Mouse (Mus musculus) adrenal gland, postnatal 25 days (tissue): Measurements from ENCODE around the gene Srek1. TPM values are rescaled to one million over a fixed set of nuclear protein-coding genes. Genes with fewer than 3 reads are reported as not detected.

Experiments used
- DNase-seq: peaks from one replicate; pipeline ENCODE4 v3.0.0; 2021; ENCODE audit warnings: mixed read lengths
- long read RNA-seq: library from polyadenylated mRNA; stranded (forward); transcript quantifications from one replicate; pipeline ENCODE4 v2.0.0, GENCODE M21; 2021
- total RNA-seq: library from RNA; stranded (reverse); gene quantifications from 2 replicates; pipeline ENCODE4 v1.2.3, GENCODE M21; 2021

Srek1 gene
- 82.5 and 90.5 TPM in 2 replicates for total RNA-seq
- long read RNA-seq, transcript Srek1-201 (12 exons, 3,934 nt), result major isoform, 15 of 30 reads
- long read RNA-seq, partial matches to known transcripts, result 10 of 30 reads
- long read RNA-seq, other reads (novel, unspliced or antisense), result 5 of 30 reads

GRCm38 (mm10) chr13:103774119-103774757 is at the start of gene Srek1:
Gene Srek1, minus strand, starts transcription at chr13:103774608.
- DNase-seq, result peak; percentile 93

GRCm38 (mm10) chr13:103822270-103822669 is 47.9 kb upstream of the Srek1 start:
- DNase-seq, result no peak

GRCm38 (mm10) chr13:103819377-103819776 is 45.0 kb upstream of the Srek1 start:
- DNase-seq, result no peak

- DNase-seq, result no peak
These were observed 43.5 kb upstream of the Srek1 start for GRCm38 (mm10) chr13:103817935-103818334.

- no peak for DNase-seq
These were observed 33.1 kb upstream of the Srek1 start for GRCm38 (mm10) chr13:103807464-103807863.

GRCm38 (mm10) chr13:103806210-103806851 is 31.9 kb upstream of the Srek1 start:
- no peak for DNase-seq

- DNase-seq, result no peak
These were observed 29.3 kb upstream of the Srek1 start for GRCm38 (mm10) chr13:103803721-103804120.

- no peak for DNase-seq
These were observed 26.6 kb upstream of the Srek1 start for GRCm38 (mm10) chr13:103801021-103801420.

- no peak for DNase-seq
These were observed 20.5 kb upstream of the Srek1 start for GRCm38 (mm10) chr13:103794688-103795543.

- DNase-seq, result peak; percentile 8
These were observed 5.6 kb upstream of the Srek1 start for GRCm38 (mm10) chr13:103779922-103780585.

- DNase-seq, result no peak
These were observed 2.7 kb upstream of the Srek1 start for GRCm38 (mm10) chr13:103777126-103777525.

- DNase-seq, result no peak
These were observed 845 bp downstream of the Srek1 start for GRCm38 (mm10) chr13:103773407-103774118.

- DNase-seq, result peak; percentile 7
These were observed 1.5 kb downstream of the Srek1 start for GRCm38 (mm10) chr13:103772917-103773316.

- DNase-seq, result no peak
These were observed 3.6 kb downstream of the Srek1 start for GRCm38 (mm10) chr13:103770821-103771220.

GRCm38 (mm10) chr13:103767935-103768334 is 6.5 kb downstream of the Srek1 start:
- no peak for DNase-seq

- no peak for DNase-seq
These were observed 10.8 kb downstream of the Srek1 start for GRCm38 (mm10) chr13:103763640-103764039.

- no peak for DNase-seq
These were observed 12.4 kb downstream of the Srek1 start for GRCm38 (mm10) chr13:103761971-103762370.

GRCm38 (mm10) chr13:103751421-103751820 is 23.0 kb downstream of the Srek1 start:
- DNase-seq, result no peak

- DNase-seq, result no peak
These were observed 28.7 kb downstream of the Srek1 start for GRCm38 (mm10) chr13:103745688-103746087.

GRCm38 (mm10) chr13:103745160-103745559 is 29.2 kb downstream of the Srek1 start:
- no peak for DNase-seq

- peak; percentile 6 for DNase-seq
These were observed 38.9 kb downstream of the Srek1 start for GRCm38 (mm10) chr13:103735330-103736007.
